Mouse (Mus musculus) spleen, postnatal 36 days (tissue): ENCODE results near the gene Eomes.

Source experiments
- DNase-seq, 2 experiments: peaks; one replicate each; pipeline ENCODE4 v3.0.0; 2022; ENCODE audit warnings: low spot score in 2 of 2, mixed read lengths in 1 of 2

Eomes gene

GRCm38 (mm10) chr9:118477961-118478360, at the start of gene Eomes:
Eomes (plus strand) TSS chr9:118478212.
- DNase-seq, result no peak

- DNase-seq, result no peak
Observed at GRCm38 (mm10) chr9:118444809-118445208, 33.2 kb upstream of the Eomes start.

- DNase-seq, result no peak
Observed at GRCm38 (mm10) chr9:118449336-118449735, 28.7 kb upstream of the Eomes start.

DNA sequence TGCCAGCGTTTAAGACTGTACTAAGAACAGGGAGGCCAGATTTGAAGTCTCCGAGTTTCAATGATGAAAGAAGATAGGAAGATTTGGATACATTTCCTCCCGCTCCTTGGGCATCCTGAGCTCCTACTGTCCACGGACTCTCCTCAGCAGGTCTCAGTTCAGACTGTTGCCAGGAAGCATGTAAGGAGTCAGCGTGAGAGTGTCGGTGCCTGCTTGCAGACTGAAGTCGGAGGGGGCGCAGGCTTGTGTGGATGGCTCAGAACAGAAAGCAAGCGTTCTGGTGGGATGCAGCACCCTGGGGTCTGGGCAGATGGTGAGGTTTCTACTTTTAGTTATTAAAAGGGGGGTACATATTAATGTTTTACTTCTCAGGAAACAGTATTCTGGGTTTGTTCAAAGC, 24.6 kb upstream of the Eomes start:
- no peak for DNase-seq

GRCm38 (mm10) chr9:118455188-118455845, 22.7 kb upstream of the Eomes start:
- DNase-seq, result no peak

- DNase-seq, result no peak
Observed at GRCm38 (mm10) chr9:118456405-118456804, 21.6 kb upstream of the Eomes start.

- DNase-seq, result no peak
Observed at GRCm38 (mm10) chr9:118458039-118458438, 20.0 kb upstream of the Eomes start.

- DNase-seq, result no peak
Observed at GRCm38 (mm10) chr9:118464031-118464430, 14.0 kb upstream of the Eomes start.

DNA sequence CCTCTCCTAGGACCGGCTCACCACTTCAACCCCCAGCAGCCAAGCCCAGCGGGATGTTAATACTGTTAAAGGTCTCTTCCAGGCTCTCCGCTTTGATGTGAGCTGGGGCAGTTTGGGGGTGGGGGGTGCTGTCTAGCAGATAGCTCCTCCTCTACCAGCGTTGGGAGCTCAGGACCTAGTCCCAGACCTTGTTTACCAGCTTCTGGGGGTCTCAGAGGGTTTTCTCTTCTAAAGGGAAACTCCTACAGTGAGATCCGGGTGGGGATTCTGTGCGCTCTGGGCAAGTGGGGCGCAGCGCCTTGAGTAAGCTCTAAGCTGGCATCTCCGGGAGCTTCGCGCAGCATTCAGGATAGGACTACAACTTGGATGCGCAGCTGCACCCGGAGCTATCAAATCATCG, 9.7 kb upstream of the Eomes start:
- DNase-seq, result no peak

- DNase-seq, result no peak
Observed at GRCm38 (mm10) chr9:118469272-118469671, 8.7 kb upstream of the Eomes start.

- no peak for DNase-seq
Observed at GRCm38 (mm10) chr9:118471296-118471695, 6.7 kb upstream of the Eomes start.

- DNase-seq, result no peak
Observed at GRCm38 (mm10) chr9:118476211-118476765, 1.7 kb upstream of the Eomes start.

- DNase-seq, result no peak
Observed at GRCm38 (mm10) chr9:118476766-118477271, 1.2 kb upstream of the Eomes start.

DNA sequence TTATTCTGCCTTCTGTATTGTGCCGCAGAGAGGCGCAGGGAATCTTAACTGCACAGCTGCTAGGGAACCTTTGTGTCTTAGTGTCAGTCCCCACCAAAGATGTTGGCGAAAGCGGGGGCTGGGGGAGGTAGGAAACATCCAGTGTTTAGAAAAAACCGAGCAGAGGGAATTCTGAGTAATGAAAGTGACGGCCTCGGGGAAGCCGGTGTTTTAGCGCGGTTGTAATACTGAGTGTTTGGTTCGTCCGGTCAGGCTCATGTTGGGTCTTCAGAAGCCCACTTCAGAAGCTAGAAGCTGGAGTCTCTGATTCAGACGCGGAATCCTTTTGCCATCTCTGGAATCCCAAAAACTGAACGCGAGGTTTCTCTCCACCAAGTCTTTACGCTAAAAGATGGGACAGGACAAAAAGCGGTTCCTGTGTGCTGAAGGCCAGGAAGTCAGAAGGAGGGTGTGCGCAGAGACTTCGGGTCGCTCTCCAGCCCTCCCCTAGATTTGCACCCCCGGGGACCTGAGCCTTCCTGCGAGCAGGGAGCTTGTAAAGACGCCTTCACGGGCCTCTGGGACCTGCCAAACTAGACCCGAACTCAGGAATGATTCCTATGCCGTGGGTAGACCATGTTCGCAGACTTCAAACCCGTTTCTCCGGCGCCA, 606 bp upstream of the Eomes start:
- no peak for DNase-seq

- DNase-seq, result peak in 1 of 2 experiments; percentile 10
Observed at GRCm38 (mm10) chr9:118478458-118478838, 436 bp downstream of the Eomes start.

DNA sequence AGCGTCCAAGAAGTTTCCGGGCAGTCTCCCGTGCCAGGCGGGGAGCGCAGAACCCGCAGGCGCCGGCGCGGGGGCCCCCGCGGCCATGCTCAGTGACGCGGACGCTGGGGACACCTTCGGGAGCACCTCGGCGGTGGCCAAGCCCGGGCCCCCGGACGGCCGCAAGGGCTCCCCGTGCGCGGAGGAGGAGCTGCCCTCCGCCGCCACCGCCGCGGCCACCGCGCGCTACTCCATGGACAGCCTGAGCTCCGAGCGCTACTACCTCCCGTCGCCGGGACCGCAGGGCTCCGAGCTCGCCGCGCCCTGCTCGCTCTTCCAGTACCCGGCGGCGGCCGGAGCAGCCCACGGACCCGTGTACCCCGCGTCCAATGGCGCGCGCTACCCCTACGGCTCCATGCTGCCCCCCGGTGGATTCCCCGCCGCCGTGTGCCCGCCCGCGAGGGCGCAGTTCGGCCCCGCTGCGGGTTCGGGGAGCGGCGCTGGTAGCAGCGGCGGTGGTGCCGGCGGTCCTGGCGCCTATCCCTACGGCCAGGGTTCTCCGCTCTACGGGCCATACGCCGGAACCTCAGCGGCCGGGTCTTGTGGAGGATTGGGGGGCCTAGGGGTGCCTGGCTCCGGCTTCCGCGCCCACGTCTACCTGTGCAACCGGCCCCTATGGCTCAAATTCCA, 961 bp downstream of the Eomes start:
- DNase-seq, result no peak

GRCm38 (mm10) chr9:118479508-118480291, 1.7 kb downstream of the Eomes start:
- DNase-seq, result no peak

DNA sequence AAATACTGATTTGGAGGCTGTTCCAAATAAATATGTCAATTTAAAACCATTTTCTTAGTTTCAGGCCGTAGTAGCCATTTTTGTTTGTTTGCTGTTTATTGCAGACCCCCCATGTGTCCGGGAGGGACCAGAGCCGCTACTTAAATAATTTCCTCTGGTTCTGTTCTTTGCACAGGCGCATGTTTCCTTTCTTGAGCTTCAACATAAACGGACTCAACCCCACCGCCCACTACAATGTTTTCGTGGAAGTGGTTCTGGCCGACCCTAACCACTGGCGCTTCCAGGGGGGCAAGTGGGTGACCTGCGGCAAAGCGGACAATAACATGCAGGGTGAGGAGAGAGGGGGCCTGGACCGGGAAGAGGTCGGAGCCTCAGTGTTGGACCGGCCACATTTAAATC, 2.3 kb downstream of the Eomes start:
- no peak for DNase-seq

GRCm38 (mm10) chr9:118482210-118482609, 4.2 kb downstream of the Eomes start:
- DNase-seq, result no peak

- no peak for DNase-seq
Observed at GRCm38 (mm10) chr9:118486361-118487095, 8.5 kb downstream of the Eomes start.

GRCm38 (mm10) chr9:118487096-118487395, 9.0 kb downstream of the Eomes start:
- DNase-seq, result no peak
